Mouse (Mus musculus) embryo, embryonic 11 days (tissue): ENCODE measurements around the gene Ndufb7.
"Not testable (repeated sequence)": the region's sequence is repeated elsewhere in the genome, so short reads cannot be mapped to it uniquely, and the experiment has no call there.

Source experiments
- DNase-seq: peaks from one replicate; pipeline ENCODE4 v3.0.0-alpha.2; 2015

Gene Ndufb7

GRCm38 (mm10) chr8:83566469-83567395 lies at the start of gene Ndufb7:
Gene Ndufb7 (plus strand): TSS chr8:83566671.
- DNase-seq, result peak; percentile 93

GRCm38 (mm10) chr8:83520432-83520831 lies 46.0 kb upstream of the Ndufb7 start:
- no peak for DNase-seq

- DNase-seq, result not testable (repeated sequence)
Measured at GRCm38 (mm10) chr8:83520907-83521306, 45.6 kb upstream of the Ndufb7 start.

DNA sequence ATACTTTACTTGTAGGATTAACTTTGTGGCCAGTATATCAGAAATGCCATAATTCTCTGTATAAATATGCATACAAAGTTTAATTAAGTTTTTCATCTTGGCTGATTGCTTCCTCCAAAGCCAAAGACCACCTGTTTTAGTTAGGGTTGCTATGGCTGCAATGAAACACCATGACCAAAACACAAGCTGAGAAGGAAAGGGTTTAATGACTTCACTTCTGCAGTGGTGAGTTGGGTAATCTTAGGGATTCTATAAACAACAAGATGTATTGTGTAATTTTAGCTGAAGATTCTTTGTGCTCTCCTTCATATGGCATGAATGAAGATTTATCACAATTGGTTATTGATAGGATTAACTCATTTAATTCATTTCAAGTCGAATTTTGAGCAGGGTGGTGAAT lies 45.2 kb upstream of the Ndufb7 start:
- no peak for DNase-seq

DNA sequence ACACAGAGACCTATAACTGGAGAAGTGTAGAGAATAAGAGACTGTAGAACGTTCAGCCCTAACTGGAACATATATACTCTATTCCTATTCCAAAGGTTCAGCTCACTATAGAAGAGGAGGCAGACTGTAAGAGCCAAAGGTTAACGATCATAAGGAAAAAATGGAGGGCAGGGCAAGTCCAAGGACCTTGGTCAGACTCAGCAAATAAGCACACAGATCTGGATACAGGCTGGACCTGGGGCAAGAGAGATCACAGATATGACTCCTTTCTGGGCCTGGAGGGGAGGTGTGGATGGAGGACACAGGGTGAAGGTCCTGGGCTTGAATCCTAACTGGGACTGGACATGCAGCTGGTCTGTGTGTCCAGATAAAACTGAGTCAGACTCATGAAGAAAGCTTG lies 31.7 kb upstream of the Ndufb7 start:
- no peak for DNase-seq

- no peak for DNase-seq
Measured at GRCm38 (mm10) chr8:83535736-83536135, 30.7 kb upstream of the Ndufb7 start, which contains the start of gene Olfr370. Gene Olfr370 (plus strand): TSS chr8:83535780.

- no peak for DNase-seq
Measured at GRCm38 (mm10) chr8:83562669-83563068, 3.8 kb upstream of the Ndufb7 start.

DNA sequence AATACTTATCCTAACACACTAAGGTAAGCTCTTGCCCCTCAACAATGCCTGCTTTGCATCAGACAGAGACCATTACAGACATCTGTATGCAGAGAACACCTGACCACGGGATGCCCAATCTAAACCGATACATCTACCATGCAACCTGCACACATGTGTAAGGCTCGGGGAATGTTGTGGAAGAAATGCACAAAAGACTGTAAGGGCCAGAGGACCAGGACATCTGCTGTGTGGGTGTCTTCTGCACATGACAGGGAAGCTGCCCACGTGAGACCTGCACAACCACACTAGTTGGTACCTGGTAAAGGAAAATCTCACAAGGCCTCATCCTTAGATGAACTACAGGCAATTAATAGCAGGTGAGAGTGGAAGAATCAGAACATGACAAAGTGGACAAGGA lies 3.2 kb upstream of the Ndufb7 start:
- no peak for DNase-seq

GRCm38 (mm10) chr8:83565731-83566375 lies 618 bp upstream of the Ndufb7 start:
- DNase-seq, result peak; percentile 56

GRCm38 (mm10) chr8:83567668-83568067 lies 1.2 kb downstream of the Ndufb7 start:
- DNase-seq, result no peak

DNA sequence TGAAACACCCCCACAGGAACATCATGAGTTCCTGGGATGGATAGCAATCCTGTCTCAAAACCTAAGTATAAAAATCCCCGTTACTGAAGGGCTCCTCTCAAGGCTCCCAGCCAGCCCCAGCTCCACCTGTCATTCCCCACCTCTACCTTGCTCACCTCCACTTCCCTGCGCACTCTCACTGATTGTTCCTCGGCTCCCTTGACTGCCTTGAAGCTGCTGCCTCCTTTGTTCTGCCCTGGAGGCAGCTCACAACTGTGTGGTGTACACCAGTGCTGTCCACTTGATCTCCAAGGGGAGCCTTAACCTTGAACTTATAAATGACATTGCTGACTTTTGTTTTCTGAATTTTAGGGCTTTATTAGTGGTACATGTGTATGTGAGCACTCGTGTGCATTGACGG lies 1.7 kb downstream of the Ndufb7 start:
- DNase-seq, result no peak

- DNase-seq, result no peak
Measured at GRCm38 (mm10) chr8:83568755-83569154, 2.3 kb downstream of the Ndufb7 start.

DNA sequence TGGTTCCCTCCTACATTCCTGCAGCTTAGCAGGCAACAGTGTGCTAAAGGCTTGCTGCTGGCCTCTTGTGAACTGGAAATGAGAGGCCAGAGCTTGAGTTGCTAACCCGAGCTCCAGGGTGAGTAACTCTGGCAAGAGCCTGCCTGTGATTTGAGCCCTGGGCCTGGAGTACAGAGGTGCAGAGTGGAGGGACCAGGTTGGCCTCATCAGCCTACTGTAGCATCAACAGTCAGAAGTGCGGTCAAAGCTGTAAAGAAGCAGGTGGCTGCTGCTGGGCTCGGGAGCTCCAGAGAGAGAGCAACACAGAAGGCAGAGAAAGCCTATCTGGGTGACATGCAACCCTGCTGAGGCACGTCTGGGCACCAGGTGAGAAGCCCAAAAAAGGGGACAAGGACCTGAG lies 2.7 kb downstream of the Ndufb7 start:
- DNase-seq, result no peak

DNA sequence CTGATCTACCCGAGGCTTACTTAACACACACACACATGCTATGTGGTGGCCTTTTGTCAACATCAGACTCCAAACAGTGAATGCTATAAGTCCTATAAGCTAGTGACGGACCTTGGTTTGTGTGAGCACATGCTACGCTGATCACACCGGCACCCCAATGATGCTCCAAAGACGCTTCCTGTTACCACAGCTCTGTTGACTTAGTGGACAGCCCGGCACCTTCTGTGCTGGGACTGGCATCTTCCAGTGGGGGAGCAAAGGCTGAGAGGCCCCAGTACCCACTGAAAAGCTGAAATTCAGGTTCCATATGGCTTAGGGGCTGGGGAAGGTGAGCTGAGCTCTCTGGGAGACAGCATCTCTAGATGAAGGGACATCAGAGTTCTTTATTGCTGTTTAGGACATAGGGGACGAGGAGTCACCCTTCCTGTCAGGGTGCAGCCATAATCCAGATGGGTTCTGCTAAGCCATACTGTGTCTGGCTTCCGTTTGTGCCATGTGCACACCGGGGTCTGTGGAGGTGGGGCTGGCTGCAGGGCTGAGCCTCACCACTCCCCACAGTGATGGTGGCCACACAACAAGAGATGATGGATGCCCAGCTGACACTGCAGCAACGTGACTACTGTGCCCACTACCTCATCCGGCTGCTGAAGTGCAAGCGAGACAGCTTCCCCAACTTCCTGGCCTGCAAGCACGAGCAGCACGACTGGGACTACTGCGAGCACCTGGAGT lies 4.0 kb downstream of the Ndufb7 start:
- no peak for DNase-seq

GRCm38 (mm10) chr8:83571001-83571340 lies 4.5 kb downstream of the Ndufb7 start:
- DNase-seq, result not testable (repeated sequence)

GRCm38 (mm10) chr8:83571791-83572190 lies 5.3 kb downstream of the Ndufb7 start:
- DNase-seq, result no peak

GRCm38 (mm10) chr8:83572246-83572812 lies 5.9 kb downstream of the Ndufb7 start:
- DNase-seq, result no peak

- no peak for DNase-seq
Measured at GRCm38 (mm10) chr8:83573140-83573875, 6.8 kb downstream of the Ndufb7 start.

GRCm38 (mm10) chr8:83574631-83575315 lies 8.3 kb downstream of the Ndufb7 start:
- DNase-seq, result no peak

DNA sequence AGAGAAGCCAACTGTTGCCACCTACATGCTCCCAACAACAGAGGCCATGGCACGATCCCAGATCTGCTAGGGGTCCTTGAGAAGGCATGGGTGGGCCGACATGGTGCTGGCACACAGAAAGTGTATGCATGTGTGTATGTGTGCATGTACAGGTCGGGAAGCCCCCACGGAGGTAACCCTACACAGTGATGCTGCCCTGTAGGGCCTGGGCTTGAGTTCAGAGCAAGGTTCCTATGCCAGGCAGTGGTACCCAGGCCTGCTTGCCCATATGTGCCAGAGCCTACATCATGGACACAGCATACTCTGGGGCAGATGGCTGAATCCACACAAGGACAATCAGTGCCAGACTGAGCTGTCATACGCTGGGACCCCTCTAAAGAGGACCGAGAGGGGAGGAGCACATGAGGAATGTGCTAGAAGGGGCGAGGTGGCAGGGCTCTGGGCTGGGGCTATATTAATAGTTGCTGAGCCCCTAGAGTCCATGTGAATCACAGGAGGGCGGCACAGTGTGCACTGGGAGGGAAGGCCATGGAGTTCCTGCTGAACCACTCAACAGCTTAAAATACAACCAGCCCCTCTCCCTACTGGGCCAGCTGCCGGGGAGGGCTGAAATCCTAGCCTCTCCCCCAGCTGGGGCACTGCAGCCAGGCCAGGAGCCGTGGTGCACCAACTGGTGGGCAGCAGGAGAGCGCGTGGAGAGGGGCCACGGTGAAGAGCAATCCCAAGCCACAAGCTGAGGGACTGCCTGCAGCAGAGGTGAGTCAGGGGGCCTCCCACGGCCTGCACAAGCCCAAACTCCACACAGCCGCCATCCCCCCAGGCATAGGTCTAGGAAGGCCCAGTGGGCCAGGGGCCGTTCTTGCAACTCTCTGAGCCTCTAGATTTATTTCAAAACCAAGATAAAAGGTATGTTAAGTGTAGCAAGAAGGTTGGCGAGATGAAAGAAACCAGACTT lies 9.4 kb downstream of the Ndufb7 start:
- no peak for DNase-seq

DNA sequence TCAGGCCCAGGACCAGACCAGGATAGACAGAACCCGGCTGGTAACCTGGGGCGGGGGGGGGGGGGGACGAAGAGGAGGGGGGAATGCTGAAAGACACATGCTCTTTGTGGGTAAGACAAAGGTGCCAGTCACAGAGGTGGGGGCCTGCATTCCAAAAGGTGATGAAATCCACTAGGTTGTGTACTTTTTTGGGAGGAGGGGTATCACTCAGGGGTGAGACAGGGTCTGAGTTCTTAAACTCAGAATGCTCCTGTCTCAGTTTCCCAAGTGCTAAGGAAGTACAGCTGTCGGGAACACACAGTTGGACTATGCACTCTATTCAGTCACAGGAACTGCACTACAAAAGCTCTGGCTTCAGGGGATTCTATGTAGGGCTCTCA lies 10.0 kb downstream of the Ndufb7 start:
- DNase-seq, result no peak
